Mouse (Mus musculus) limb, embryonic 14.5 days (tissue): ENCODE measurements at regions not wholly inside any gene's neighbourhood (a gene's known extent, or its start where the extent isn't known, plus 50 kb on each side); places are given as distances from the start of the nearest gene placed in this dataset.

Experiments
- ATAC-seq: fragments of 200-750 bp; cut with Nextera tagmentation; 2 replicates; pipeline ENCODE4 v1.8.0; 2017; ENCODE audit warnings: low read depth, moderate number of reproducible peaks, moderate TSS enrichment; ENCODE audit not compliant: low FRiP score
- DNase-seq: peaks from one replicate; pipeline ENCODE4 v3.0.0-alpha.2; 2015; ENCODE audit warnings: low spot score
- H3K27ac ChIP-seq: fragments of 300-500 bp; sonication (generic); replicated peaks from 2 replicates; pipeline ENCODE4 v1.5.1; 2014; ENCODE audit warnings: low read depth, mild to moderate bottlenecking, low read length, moderate library complexity, mixed read lengths
- H3K27me3 ChIP-seq: fragments of 300-500 bp; sonication (generic); 2 replicates; pipeline ENCODE4 v1.6.1; 2014; ENCODE audit warnings: low read length, mixed read lengths; ENCODE audit not compliant: control insufficient read depth, insufficient read depth
- H3K36me3 ChIP-seq: fragments of 300-500 bp; sonication (generic); 2 replicates; pipeline ENCODE4 v1.6.1; 2014; ENCODE audit warnings: mild to moderate bottlenecking, low read length, moderate library complexity, mixed read lengths; ENCODE audit not compliant: control insufficient read depth, insufficient read depth
- H3K4me1 ChIP-seq: fragments of 300-500 bp; sonication (generic); 2 replicates; pipeline ENCODE4 v1.6.1; 2014; ENCODE audit warnings: antibody characterized with exemption, low read length, mixed read lengths; ENCODE audit not compliant: control insufficient read depth, insufficient read depth
- H3K4me2 ChIP-seq: fragments of 300-500 bp; sonication (generic); replicated peaks from 2 replicates; pipeline ENCODE4 v1.6.1; 2014; ENCODE audit warnings: low read depth, mild to moderate bottlenecking, low read length, moderate library complexity; ENCODE audit not compliant: severe bottlenecking
- H3K4me3 ChIP-seq: fragments of 300-500 bp; sonication (generic); replicated peaks from 2 replicates; pipeline ENCODE4 v1.5.1; 2014; ENCODE audit warnings: low read length
- H3K9ac ChIP-seq: fragments of 300-500 bp; sonication (generic); 2 replicates; pipeline ENCODE4 v1.6.1; 2014; ENCODE audit warnings: mild to moderate bottlenecking, low read depth, low read length, moderate library complexity; ENCODE audit not compliant: severe bottlenecking
- H3K9me3 ChIP-seq: fragments of 300-500 bp; sonication (generic); 2 replicates; pipeline ENCODE4 v1.6.1; 2016; ENCODE audit warnings: low read length; ENCODE audit not compliant: control insufficient read depth
- POLR2A ChIP-seq: fragments of 200-500 bp; IDR thresholded peaks from 2 replicates; pipeline ENCODE4 v1.8.0; 2012; ENCODE audit warnings: inconsistent platforms, mild to moderate bottlenecking, moderate library complexity, borderline replicate concordance; ENCODE audit not compliant: insufficient read depth, insufficient read length; ENCODE audit errors: extremely low read depth
- WGBS: fragments of 180-500 bp; shearing (Covaris S2); extraction: QIAGEN DNeasy Blood & Tissue Kit; methylation state at CpG from one replicate; pipeline ENCODE4 v1.1.7; 2014; 5-methylcytosine and 5-hydroxymethylcytosine counted together

DNA sequence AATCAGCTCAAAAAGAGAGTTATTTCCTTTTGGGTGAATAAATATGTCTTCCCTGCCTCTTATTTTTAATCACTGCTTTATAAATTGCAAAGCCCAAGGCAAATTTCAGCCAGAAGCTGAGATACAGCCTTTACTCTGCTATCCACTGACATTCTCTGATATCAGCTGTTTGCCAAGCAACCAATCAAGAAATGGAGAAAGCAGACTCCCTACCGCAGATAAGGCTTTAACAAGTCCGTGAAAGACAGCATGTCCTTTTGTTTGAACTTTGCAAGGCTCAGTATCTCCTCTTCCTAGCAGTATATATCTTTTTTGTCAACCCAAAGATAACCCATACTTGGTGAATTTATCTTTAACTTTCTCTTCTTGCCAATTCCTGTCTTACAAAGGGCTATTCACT is 236.6 kb downstream of the Gm11146 start:
- no peaks in the 10 kb centered on the region for H3K4me1 ChIP-seq
- no peak for DNase-seq
- no peaks in the 10 kb centered on the region for H3K27me3 ChIP-seq
- ATAC-seq, result no peak
- no peak overlapping the region for H3K4me2 ChIP-seq
- 66% methylated on average over 2 of the region's 2 CpGs for WGBS
- no peak for TF ChIP-seq POLR2A
- no peak overlapping the region for H3K27ac ChIP-seq
- H3K4me3 ChIP-seq, result no peak overlapping the region
- 0 out of 2 replicates have a peak, but pooled peaks cover 4% of the 10 kb centered on the region for H3K36me3 ChIP-seq
- H3K9me3 ChIP-seq, result no peaks in the 10 kb centered on the region
- no peak overlapping the region for H3K9ac ChIP-seq

DNA sequence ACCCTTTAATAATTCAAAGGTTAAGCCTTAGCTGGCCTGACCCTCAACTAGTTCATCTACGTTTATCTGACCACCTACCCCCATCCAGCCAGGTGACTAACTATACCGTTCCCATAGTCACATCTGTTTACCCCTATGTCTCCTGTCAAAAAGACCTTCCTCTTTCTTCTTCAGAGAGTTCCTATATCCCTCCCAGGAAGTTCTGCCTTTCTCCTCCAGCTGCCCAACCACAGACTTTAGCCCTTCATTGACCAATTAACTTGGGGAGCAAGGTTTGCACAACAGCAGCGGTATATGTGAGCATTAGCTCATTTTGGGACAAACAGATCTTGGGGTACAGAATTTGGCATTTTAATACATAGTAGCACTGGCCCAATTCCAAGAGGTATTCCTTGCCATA is 237.5 kb downstream of the Gm11146 start:
- H3K9me3 ChIP-seq, result no peaks in the 10 kb centered on the region
- DNase-seq, result no peak
- no peak for TF ChIP-seq POLR2A

DNA sequence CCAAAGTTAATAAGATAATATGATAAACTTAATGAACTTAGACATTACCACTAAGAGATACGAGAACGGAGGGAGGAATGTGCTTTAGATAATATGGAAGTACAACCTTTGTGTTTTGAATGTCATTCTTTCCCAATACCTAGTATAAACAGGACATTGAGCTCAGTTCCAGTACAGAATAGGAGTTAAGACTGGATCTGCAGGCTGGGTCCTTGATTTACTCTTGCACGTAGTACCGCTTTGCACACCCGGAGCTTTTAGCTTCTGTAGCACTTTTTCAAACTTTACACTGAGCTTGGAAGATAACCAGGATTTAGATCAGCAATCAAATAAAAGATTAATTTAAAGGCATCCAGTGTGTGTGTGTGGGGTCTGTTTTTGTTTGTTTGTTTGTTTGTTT is 242.7 kb downstream of the Gm11146 start:
- no peak for TF ChIP-seq POLR2A
- Histone ChIP-seq H3K9ac (no peak overlapping the region), H3K4me3 (no peak overlapping the region), H3K36me3 (0 out of 2 replicates have a peak, but pooled peaks cover 4% of the 10 kb centered on the region), H3K9me3 (no peaks in the 10 kb centered on the region), H3K27ac (no peak overlapping the region), H3K4me2 (no peak overlapping the region), H3K27me3 (no peaks in the 10 kb centered on the region), H3K4me1 (0 out of 2 replicates have a peak, but pooled peaks cover 3% of the 10 kb centered on the region)
- DNase-seq (no peak), ATAC-seq (no peak)
- 93% methylated on average over 5 of the region's 5 CpGs for WGBS

More for the DNA sequence above, 237.5 kb downstream of the Gm11146 start:
- 91% methylated on average over 3 of the region's 3 CpGs for WGBS
- no peaks in the 10 kb centered on the region for H3K4me1 ChIP-seq
- H3K4me2 ChIP-seq, result no peak overlapping the region
- no peak for ATAC-seq
- H3K27ac ChIP-seq, result no peak overlapping the region
- no peaks in the 10 kb centered on the region for H3K27me3 ChIP-seq
- H3K9ac ChIP-seq, result no peak overlapping the region
- H3K4me3 ChIP-seq, result no peak overlapping the region
- 0 out of 2 replicates have a peak, but pooled peaks cover 4% of the 10 kb centered on the region for H3K36me3 ChIP-seq

DNA sequence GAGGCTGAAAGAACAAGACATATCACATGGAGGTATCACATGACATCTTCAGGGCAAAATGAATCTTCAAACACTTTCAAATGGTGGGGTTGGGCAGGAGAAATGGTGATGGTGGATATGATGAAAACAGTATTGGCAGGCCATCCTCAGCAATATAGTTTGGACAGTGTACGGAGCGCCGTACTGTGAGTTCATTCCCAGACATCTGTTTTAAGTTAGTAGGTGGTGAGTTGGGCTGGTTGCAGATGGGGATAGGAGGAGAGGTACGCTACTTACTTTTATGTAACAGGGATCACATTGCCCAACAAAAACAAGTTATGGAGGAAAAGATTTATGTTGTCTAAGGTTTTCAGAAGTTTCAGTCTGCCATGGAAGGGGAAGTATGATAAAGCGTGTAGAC is 246.6 kb downstream of the Gm11146 start:
- Histone ChIP-seq H3K4me2 (no peak overlapping the region), H3K27ac (no peak overlapping the region), H3K4me1 (0 out of 2 replicates have a peak, but pooled peaks cover 3% of the 10 kb centered on the region), H3K27me3 (no peaks in the 10 kb centered on the region), H3K9me3 (no peaks in the 10 kb centered on the region), H3K4me3 (no peak overlapping the region), H3K36me3 (no peaks in the 10 kb centered on the region), H3K9ac (no peak overlapping the region)
- ATAC-seq (peak; percentile 67; the same call in 1 of the 2 replicates), DNase-seq (no peak)
- TF ChIP-seq POLR2A, result no peak
- 33% methylated on average over 5 of the region's 5 CpGs for WGBS

DNA sequence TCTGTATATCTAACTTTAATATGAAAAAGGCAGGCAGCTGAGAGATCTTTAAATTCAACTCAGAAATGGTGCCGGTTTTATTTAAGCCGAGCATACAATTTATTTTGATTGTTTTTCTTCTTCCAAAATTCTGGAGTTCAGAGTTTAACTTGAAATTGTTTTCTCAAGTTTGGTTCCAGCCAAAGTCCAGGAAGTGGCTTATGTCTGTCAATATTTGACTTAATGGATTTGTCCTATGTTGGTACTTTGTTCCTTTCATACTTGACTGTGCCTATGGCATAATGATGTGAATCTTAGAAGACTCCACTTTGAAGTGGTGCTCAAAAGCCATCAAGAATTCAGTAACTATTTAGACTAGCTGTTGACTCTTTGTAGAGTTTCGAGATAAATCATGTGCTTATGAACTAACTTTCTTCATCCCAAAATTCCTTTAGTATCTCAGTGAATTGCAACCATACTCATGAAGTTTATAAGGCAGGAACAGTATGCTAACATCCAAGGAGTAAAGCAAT is 247.6 kb downstream of the Gm11146 start:
- H3K9me3 ChIP-seq, result no peaks in the 10 kb centered on the region
- 0 out of 2 replicates have a peak, but pooled peaks cover 3% of the 10 kb centered on the region for H3K4me1 ChIP-seq
- H3K27me3 ChIP-seq, result no peaks in the 10 kb centered on the region
- H3K9ac ChIP-seq, result no peak overlapping the region
- no peak for TF ChIP-seq POLR2A
- H3K27ac ChIP-seq, result no peak overlapping the region
- no peak overlapping the region for H3K4me2 ChIP-seq
- no peak overlapping the region for H3K4me3 ChIP-seq
- WGBS, result 90% methylated on average over 3 of the region's 3 CpGs
- no peak for ATAC-seq
- no peak for DNase-seq
- H3K36me3 ChIP-seq, result no peaks in the 10 kb centered on the region
